Mouse (Mus musculus): Measurements from ENCODE around the gene Ptdss2.

The Ptdss2 gene

GRCm38 (mm10) chr7:141173323-141173850 lies 51.2 kb downstream of the Ptdss2 start:
- DNase-seq (ENCODE audit: low read depth, low spot score) = no peak

DNA sequence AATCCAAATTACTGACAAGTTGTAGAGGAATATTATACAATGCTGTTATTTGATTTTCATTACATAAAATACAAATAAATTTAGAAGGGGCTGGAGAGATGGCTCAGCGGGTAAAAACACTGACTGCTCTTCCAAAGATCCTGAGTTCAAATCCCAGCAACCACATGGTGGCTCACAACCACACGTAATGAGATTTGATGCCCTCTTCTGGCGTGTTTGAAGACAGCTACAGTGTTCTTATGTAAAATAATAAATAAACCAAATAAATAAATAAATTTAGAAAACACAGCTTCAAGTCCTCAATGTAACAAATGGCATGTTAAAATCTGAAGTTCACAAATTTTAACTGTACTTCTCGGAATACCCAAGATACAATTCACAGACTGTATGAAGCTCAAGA lies 52.9 kb downstream of the Ptdss2 start:
- DNase-seq (ENCODE audit: low read depth, low spot score) = no peak

DNA sequence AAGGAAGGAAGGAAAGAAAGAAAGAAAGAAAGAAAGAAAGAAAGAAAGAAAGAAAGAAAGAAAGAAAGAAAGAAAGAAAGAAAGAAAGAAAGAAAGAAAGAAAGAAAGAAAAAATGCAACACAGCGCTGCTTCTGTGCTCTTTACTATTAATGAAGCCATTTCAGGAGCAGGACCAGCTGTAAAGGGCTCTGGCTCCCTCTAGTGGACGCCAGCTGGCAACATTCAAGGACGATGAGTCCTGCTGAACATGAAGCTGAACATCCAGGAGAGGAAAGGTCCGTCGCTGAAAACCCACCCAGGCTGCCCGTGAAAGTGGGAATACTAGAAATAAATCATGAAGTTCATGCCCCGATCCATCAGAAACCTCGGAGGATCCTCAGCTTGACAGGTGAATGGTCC lies 54.0 kb downstream of the Ptdss2 start:
- peak; percentile 93 for DNase-seq (ENCODE audit: low read depth, low spot score)

DNA sequence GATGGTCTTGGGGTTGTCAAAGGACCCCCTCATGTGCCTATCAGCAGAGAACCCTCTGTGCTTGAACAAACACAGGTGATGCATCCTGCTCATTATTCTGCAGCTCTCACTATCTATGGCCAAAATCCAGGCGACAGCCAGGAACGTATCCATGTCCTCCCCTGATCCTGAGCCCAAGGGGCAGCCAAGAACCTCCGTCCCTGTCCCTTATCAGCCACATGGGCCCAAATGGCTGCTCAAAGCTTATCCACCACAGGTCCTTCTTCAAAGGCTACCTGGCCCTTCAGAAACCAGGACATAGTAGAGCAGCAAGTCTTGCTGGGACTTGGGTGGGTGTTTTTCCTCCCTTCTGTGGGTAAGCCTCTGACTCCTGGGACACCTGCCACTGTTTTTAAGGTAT lies 66.0 kb downstream of the Ptdss2 start:
- DNase-seq (ENCODE audit: low read depth, low spot score) = no peak

DNA sequence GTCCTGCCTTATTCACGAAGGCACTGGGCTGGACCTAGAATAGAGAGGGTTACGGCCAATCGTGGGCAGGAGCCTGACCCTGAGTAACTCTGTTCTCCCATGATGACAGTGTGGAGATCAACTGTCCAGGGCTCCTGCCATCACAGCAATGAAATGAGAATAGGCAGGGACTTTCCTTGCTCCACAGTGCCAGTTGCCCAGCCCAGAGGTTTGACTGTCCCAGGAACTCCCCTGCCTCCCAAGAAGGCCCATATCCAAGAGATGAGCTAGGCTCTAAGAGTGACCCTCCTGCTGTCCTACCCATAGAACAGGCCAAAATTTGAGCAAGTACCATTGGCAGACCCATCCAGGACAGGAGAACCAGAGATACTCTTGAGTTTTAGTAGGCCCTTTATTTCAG lies 66.6 kb downstream of the Ptdss2 start:
- no peak for DNase-seq (ENCODE audit: low read depth, low spot score)

DNA sequence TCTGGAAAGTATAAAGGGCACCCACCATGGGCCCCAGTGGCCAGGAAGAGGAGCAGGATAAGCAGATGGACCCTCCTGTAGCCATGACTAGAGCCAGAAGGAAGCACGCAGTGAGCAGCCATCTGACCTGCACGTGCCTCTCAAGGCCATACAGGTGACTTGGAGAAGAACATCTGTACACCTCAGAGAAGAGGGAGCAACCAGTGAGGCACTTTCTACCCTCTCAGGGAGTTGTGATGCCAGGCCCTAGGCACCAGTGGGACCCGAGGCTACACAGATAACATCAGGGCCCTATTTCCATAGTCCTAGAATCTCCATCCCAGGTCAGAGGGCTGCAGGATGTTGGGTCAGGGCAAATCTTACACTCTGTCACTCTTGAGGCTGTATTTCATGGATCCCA lies 68.0 kb downstream of the Ptdss2 start:
- DNase-seq (ENCODE audit: low read depth, low spot score) = no peak

GRCm38 (mm10) chr7:141191036-141191435 lies 68.9 kb downstream of the Ptdss2 start:
- DNase-seq (ENCODE audit: low read depth, low spot score) = no peak

DNA sequence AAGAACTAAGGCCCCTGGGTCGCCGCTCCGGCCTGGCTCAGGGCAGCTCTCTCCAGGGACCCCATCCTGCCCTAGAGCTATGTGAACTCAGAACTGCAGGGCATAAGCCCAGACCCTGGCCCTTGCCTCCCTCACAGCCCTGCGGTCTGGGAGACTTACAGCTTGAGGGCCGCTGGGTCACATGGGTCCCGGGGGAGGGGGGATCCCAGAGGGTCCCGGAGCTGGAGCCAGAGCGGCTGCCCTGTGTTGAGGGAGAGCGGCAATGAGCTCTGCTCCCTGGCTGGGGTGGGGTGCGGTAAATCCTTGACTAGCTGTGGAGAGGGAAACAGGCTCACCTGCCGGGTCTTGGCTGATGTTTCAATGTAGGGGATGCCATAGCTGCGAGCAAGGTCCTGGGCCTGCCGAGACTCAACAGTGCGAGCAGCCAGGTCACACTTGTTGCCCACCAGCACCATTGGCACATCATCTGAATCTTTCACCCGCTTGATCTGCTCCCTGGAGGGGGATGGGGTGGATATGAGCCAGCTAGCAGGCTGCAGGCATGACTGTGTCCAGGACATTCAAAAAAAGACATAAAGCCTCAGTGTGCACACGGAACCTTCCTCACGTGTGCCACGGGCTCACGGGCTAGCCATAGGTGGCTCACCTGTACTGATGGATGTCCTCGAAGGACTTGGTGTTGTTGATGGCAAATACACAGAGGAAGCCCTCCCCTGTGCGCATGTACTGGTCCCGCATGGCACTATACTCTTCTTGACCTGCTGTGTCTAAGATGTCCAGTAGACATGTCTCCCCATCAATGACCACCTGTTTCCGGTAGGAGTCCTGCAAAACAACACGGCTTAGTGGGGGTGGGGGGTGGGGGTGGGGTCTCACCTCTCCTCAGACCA lies 69.9 kb downstream of the Ptdss2 start:
- DNase-seq (ENCODE audit: low read depth, low spot score) = no peak

DNA sequence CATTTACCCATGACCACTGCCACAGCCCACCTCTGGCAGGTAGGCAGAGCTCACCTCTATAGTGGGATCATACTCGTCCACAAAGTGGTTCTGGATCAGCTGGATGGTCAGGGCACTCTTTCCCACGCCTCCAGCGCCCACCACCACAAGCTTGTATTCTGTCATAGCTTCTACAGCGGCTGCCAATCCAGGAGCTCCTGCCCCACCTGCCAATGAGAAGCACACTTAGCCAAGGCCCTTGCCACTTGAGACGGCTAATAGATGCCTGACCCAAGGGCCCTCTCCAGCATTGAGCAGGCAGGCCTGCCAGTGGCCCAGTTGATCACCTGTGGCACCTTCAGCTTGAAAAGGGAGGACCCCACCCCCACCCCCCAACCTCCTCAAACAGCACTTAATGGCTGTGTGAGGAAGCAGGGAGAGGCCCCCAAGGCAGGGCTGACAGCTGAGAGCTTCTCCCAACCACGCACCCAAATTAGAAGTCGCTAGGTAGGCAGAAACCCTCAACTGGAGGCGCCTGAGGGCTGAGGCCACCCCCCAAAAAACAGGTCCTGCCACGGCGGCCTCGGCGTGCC lies 70.7 kb downstream of the Ptdss2 start:
- no peak for DNase-seq (ENCODE audit: low read depth, low spot score)

DNA sequence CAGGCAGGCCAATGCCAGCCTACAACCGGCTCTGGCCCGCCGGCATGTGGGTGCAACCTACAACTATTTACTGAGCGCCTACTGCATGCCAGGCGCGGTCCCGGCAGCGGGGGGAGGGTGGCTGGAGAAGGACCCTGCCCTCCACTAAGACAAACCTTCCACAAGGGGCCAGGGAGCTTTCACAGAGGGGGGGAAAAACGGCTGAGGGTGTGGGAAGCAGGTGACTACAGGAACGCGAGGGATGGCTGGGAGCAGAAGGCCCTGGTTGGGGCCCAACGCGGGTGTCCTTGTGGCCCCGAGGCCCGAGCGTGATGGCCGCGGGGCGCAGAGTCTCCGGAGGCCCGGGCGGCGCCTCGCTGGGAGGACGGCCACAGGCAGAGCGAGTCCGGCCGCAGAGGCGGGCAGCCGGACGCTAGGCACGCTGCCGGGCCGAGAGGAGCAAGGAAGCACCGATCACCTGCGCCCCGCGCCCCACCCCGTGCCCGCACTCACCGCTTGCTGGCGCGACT lies 71.2 kb downstream of the Ptdss2 start:
- DNase-seq (ENCODE audit: low read depth, low spot score) = no peak

DNA sequence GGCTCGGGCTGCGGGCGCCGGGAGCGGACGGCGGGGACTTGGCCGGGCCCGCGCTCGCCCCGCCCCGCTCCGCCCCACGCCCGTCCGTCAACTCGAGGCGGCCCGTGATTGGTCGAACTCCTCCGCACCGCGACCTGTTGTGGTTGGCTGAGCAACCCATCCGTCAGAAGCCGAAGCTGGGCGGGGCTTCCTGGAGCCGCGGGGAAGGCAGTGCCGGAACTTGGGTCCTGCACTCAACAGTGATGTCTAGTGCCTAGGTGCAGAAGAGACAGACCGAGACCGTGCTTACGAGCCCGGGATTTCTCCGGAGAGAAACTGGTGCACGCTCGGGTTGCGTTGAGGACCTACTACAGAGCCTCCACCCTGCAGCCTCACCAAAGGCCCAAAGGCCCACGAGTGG lies 71.8 kb downstream of the Ptdss2 start, which contains the start of the genes Hras and Lrrc56:
Gene Hras, minus strand, starts transcription at position 58 of the 400 bp plus-strand sequence.
Gene Lrrc56, plus strand, starts transcription at position 210 of the 400 bp plus-strand sequence.
- peak; percentile 96 for DNase-seq (ENCODE audit: low read depth, low spot score)

DNA sequence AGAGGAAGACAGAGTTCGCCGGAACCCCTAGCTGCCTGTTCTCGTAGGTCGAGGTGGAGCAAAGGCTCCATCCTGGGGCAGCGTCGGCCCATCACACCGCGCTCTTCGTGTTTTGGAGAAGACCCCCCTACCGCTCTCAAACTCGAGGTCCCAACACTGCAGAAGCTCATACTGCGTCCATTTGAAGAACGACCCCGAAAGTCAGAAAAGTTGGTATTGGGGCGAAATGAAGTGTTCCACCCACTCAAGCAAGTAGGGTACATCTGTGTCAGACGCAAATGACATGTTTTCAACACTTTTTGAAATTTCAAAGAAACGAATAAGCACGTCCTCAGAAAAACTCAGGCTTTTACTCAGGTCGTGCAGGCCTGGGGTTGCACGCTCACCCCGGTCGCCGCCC lies 72.2 kb downstream of the Ptdss2 start:
- no peak for DNase-seq (ENCODE audit: low read depth, low spot score)

GRCm38 (mm10) chr7:141194830-141195229 lies 72.6 kb downstream of the Ptdss2 start:
- peak; percentile 90 for DNase-seq (ENCODE audit: low read depth, low spot score)

DNA sequence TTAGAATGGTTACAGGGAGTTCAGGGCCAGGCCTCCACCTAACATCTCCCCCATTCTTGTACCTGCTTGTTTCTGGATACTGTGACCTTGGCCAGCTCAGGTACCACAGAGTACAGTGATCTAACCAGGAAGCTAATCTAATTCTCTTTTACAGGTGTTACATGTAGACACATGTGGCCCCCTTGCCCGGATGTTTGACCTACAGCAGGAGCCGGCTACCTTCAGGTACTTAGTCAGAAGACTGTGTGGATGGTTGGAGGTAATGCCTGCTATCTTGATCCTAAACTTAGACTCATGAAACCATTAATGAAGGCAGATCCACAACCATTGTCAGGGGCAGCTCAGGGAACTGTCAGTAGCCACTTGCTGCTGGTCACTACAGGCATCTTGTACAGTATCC lies 73.6 kb downstream of the Ptdss2 start:
- no peak for DNase-seq (ENCODE audit: low read depth, low spot score)

- DNase-seq (ENCODE audit: low read depth, low spot score) = no peak
Observed at GRCm38 (mm10) chr7:141196619-141197282, 74.6 kb downstream of the Ptdss2 start.

GRCm38 (mm10) chr7:141198121-141198520 lies 75.9 kb downstream of the Ptdss2 start:
- DNase-seq (ENCODE audit: low read depth, low spot score) = no peak

DNA sequence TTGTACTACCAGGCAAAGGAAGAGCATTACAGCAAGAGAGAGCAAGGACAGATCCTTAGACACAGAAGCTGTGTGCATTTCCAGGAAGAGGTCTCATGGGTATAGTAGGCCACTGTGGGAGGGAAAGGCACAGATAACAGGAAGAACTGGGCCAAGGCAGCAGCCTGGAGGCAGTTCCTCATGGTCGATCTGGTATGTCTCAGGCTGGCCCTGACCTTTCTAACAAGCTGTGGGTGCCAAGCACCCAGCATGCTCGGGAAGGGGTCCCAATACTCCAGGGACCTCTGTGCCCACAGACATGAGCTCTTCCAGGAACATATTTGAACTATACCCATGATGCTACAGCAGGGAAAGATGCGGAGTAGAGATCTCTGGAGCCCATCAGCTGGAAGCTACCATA lies 82.4 kb downstream of the Ptdss2 start:
- DNase-seq (ENCODE audit: low read depth, low spot score) = no peak

DNA sequence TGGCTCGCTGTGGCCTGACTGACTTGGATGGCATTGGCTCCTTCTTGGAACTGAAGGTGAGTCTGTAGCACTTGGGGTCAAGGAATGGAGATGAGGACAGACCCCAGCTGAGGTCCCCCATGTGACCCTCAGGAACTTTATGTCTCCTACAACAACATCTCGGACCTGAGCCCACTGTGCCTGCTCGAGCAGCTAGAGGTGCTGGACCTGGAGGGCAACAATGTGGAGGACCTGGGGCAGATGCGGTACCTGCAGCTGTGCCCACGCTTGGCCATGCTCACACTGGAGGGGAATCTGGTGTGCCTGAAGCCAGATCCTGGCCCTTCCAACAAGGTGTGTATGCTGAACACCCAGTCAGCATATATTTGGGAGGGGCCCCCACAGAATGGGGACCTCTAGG lies 83.3 kb downstream of the Ptdss2 start:
- DNase-seq (ENCODE audit: low read depth, low spot score) = no peak

DNA sequence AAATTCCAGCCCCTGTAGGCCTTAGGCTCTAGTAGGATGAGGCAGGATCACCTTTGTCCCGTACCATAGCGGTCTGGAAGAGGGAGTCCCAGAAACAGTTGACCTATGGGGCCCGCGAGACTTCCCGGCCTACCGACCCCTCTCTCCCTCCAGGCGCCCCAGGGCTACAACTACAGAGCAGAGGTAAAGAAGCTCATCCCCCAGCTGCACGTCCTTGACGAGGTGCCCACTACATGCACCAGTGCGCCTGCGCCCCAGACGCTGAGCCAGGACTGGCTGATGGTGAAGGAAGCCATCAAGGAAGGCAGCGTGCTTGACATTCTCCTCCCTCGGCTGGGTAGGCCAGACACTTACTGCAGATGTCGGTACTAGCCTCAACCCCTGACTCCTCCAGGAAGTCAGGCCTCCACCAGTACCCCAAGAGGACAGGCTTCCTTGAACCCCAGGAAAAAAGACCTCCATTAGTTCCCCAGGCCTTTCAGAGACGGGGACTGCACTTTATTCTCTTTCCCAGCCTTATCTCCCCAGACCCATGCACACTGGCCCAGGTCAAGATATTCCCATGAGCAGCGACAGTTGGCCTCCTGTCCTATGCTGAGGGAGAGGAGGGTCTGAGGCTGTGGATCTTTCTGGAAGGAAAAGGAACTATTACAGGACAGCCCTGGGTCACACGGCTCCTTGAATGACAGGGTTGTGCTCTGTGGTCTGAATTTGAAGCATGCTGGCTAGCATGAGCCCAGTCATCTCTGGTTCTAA lies 84.2 kb downstream of the Ptdss2 start:
- no peak for DNase-seq (ENCODE audit: low read depth, low spot score)
